Mouse (Mus musculus) heart, embryonic 13.5 days (tissue): Measurements from ENCODE around the gene Zfp467. TPM values are rescaled to one million over a fixed set of nuclear protein-coding genes. Genes with fewer than 3 reads are reported as not detected.
A peak's percentile ranks its signal among the peaks of the same experiment; 100 is the strongest.

Source experiments
- ATAC-seq: fragments of 200-750 bp; cut with Nextera tagmentation; 2 replicates; pipeline ENCODE4 v1.8.0; 2017; ENCODE audit warnings: moderate TSS enrichment; ENCODE audit not compliant: insufficient number of reproducible peaks, low FRiP score, low TSS enrichment; ENCODE audit errors: extremely low read depth
- H3K27ac ChIP-seq: fragments of 300-500 bp; sonication (generic); replicated peaks from 2 replicates; pipeline ENCODE4 v1.5.1; 2015; ENCODE audit warnings: moderate library complexity, mild to moderate bottlenecking, inconsistent platforms
- H3K27me3 ChIP-seq: fragments of 300-500 bp; sonication (generic); replicated peaks from 2 replicates; pipeline ENCODE4 v1.6.1; 2015; ENCODE audit warnings: mild to moderate bottlenecking, inconsistent platforms
- H3K36me3 ChIP-seq: fragments of 300-500 bp; sonication (generic); 2 replicates; pipeline ENCODE4 v1.6.1; 2015; ENCODE audit warnings: mild to moderate bottlenecking, inconsistent platforms
- H3K4me1 ChIP-seq: fragments of 300-500 bp; sonication (generic); 2 replicates; pipeline ENCODE4 v1.6.1; 2015; ENCODE audit warnings: inconsistent platforms
- H3K4me2 ChIP-seq: fragments of 300-500 bp; sonication (generic); 2 replicates; pipeline ENCODE4 v1.6.1; 2015; ENCODE audit warnings: inconsistent platforms, mild to moderate bottlenecking, moderate library complexity
- H3K4me3 ChIP-seq: fragments of 300-500 bp; sonication (generic); 2 replicates; pipeline ENCODE4 v1.5.1; 2015; ENCODE audit warnings: moderate library complexity, mild to moderate bottlenecking, inconsistent platforms
- H3K9ac ChIP-seq: fragments of 300-500 bp; sonication (generic); 2 replicates; pipeline ENCODE4 v1.6.1; 2015; ENCODE audit warnings: inconsistent platforms, mild to moderate bottlenecking, moderate library complexity
- H3K9me3 ChIP-seq: fragments of 300-500 bp; sonication (generic); 2 replicates; pipeline ENCODE4 v1.6.1; 2016; ENCODE audit warnings: inconsistent platforms
- WGBS: fragments of 180-500 bp; shearing (Covaris S2); methylation state at CpG from one replicate; pipeline ENCODE4 v1.1.7; 2015; ENCODE audit warnings: mixed read lengths; 5-methylcytosine and 5-hydroxymethylcytosine counted together
- polyA plus RNA-seq: library from polyadenylated mRNA; unstranded; fragments of >200 nt; fragmentation: Nextera tagmentation; extraction: Ambion mirVana; gene quantifications from 2 replicates; pipeline ENCODE4 v1.2.1, GENCODE M21; 2015

Gene Zfp467
- polyA plus RNA-seq = 16.1 and 20.8 TPM in 2 replicates

DNA sequence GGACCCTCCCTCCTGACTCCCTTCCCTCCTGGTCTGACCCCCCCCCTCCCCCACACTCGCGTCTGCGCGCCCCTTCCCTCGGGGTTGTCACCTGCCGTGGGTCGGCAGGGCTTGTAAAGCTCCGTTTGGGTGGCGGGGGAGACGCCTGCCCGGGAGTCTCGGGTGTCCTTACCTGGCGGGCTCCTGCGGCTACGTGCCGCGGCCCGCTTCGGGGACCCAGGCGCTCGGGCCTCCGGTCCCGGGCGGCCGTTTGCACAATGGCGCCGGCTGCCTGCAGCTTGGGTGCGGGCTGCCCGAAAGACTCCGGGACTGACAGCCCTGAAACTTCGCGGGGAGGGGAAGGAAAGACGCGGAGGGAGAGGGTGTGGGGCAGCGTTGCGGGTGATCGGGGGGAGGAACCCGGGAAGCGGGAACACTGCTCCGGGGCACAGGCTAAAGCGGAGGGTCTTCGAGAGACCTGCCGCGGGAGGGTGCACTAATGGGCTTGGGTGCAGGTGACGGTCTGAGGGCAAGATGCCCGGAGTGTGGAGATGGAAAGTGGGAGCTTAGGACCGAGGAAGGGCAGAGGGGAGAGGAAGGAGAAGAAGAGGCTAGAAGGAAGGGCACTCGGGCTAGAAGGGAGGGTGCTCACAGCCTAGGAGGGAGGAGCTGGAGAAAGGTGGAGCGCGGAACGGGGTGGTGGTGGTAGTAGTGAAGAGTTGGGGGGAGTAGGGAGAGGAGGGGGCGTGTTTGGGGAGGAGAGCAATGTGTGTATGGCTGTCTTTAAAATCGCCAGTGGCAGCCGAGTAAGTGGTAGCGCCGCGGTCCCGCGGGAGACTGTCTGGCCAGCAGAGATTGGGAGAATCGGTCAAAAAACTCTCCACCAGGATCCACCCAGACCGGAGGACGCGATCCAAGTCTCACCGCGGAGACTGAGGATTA lies at the start of gene Zfp467:
Gene Zfp467 (minus strand): TSS at position 645 of the 921 bp plus-strand sequence.
- ATAC-seq = no peak
- Histone ChIP-seq H3K27ac (peak within 1 kb of the TSS; percentile 94), H3K27me3 (no peaks in the 10 kb centered on the region; the same call in 1 of the 2 replicates), H3K9ac (peak within 1 kb of the TSS; percentile 95), H3K4me2 (peak within 1 kb of the TSS; percentile 92), H3K4me1 (peaks cover 40% of the 10 kb centered on the region), H3K4me3 (peak within 1 kb of the TSS; percentile 88), H3K36me3 (peaks cover 24% of the 10 kb centered on the region), H3K9me3 (no peaks in the 10 kb centered on the region)
- WGBS = 1% methylated on average over 65 of the region's 65 CpGs

GRCm38 (mm10) chr6:48493136-48493730 lies 47.6 kb upstream of the Zfp467 start:
- WGBS = 25% methylated on average over 8 of the region's 8 CpGs

GRCm38 (mm10) chr6:48491361-48491760 lies 45.7 kb upstream of the Zfp467 start:
- Histone ChIP-seq H3K4me2 (no peak overlapping the region), H3K27ac (no peak overlapping the region), H3K4me1 (peaks cover 20% of the 10 kb centered on the region), H3K4me3 (no peak overlapping the region), H3K9me3 (no peaks in the 10 kb centered on the region), H3K36me3 (no peaks in the 10 kb centered on the region), H3K27me3 (peaks cover 45% of the 10 kb centered on the region), H3K9ac (no peak overlapping the region)
- WGBS = 40% methylated on average over 9 of the region's 9 CpGs
- ATAC-seq = no peak

More at GRCm38 (mm10) chr6:48493136-48493730, 47.6 kb upstream of the Zfp467 start:
- Histone ChIP-seq H3K27ac (no peak overlapping the region), H3K36me3 (no peaks in the 10 kb centered on the region), H3K4me2 (no peak overlapping the region), H3K4me1 (peaks cover 9% of the 10 kb centered on the region), H3K9me3 (no peaks in the 10 kb centered on the region), H3K27me3 (peaks cover 45% of the 10 kb centered on the region), H3K9ac (no peak overlapping the region), H3K4me3 (no peak overlapping the region)
- no peak for ATAC-seq

GRCm38 (mm10) chr6:48489741-48490140 lies 44.1 kb upstream of the Zfp467 start:
- H3K4me3 ChIP-seq = no peak overlapping the region
- no peak overlapping the region for H3K4me2 ChIP-seq

GRCm38 (mm10) chr6:48487747-48488725 lies 42.4 kb upstream of the Zfp467 start:
- H3K27me3 ChIP-seq = peaks cover 39% of the 10 kb centered on the region
- H3K4me3 ChIP-seq = peak overlapping the region; percentile 35
- no peak for ATAC-seq
- peak overlapping the region; percentile 67 for H3K4me2 ChIP-seq
- WGBS = 8% methylated on average over 16 of the region's 25 CpGs
- H3K27ac ChIP-seq = peak overlapping the region; percentile 63
- no peaks in the 10 kb centered on the region for H3K9me3 ChIP-seq
- H3K9ac ChIP-seq = peak overlapping the region; percentile 71
- H3K36me3 ChIP-seq = no peaks in the 10 kb centered on the region
- peaks cover 20% of the 10 kb centered on the region for H3K4me1 ChIP-seq

More at GRCm38 (mm10) chr6:48489741-48490140, 44.1 kb upstream of the Zfp467 start:
- H3K36me3 ChIP-seq = no peaks in the 10 kb centered on the region
- no peaks in the 10 kb centered on the region for H3K9me3 ChIP-seq
- H3K4me1 ChIP-seq = peaks cover 20% of the 10 kb centered on the region
- H3K27ac ChIP-seq = no peak overlapping the region
- peaks cover 50% of the 10 kb centered on the region for H3K27me3 ChIP-seq
- ATAC-seq = no peak
- WGBS = 86% methylated on average over 3 of the region's 3 CpGs
- H3K9ac ChIP-seq = no peak overlapping the region

DNA sequence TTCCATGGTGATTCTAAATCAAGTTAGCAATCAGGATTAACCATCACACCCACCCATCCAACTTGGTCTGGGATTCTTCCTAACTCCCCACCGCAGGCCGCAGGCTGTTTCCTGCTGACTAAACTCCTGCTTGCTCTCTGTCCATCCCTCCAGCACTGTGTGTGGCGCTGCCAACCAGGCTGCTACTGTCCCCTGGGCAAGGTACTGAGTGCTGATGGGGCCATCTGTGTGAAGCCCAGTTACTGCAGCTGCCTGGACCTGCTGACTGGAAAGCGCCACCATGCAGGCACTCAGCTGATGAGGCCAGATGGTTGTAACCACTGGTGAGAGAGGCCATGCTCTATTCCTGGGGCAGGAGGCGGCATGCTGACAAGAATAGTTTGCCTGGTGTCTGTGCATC lies 36.9 kb upstream of the Zfp467 start:
- H3K27me3 ChIP-seq = 0 out of 2 replicates have a peak, but pooled peaks cover 5% of the 10 kb centered on the region
- ATAC-seq = no peak
- no peaks in the 10 kb centered on the region for H3K36me3 ChIP-seq
- H3K9ac ChIP-seq = no peak overlapping the region
- H3K9me3 ChIP-seq = no peaks in the 10 kb centered on the region
- H3K4me2 ChIP-seq = no peak overlapping the region
- H3K4me1 ChIP-seq = peaks cover 5% of the 10 kb centered on the region
- no peak overlapping the region for H3K4me3 ChIP-seq
- no peak overlapping the region for H3K27ac ChIP-seq
- WGBS = 68% methylated on average over 5 of the region's 5 CpGs

- Histone ChIP-seq H3K9ac (no peak overlapping the region), H3K27ac (no peak overlapping the region), H3K4me1 (peaks cover 8% of the 10 kb centered on the region), H3K4me2 (no peak overlapping the region), H3K9me3 (no peaks in the 10 kb centered on the region), H3K27me3 (no peaks in the 10 kb centered on the region), H3K4me3 (no peak overlapping the region), H3K36me3 (no peaks in the 10 kb centered on the region)
- ATAC-seq = no peak
- 82% methylated on average over 4 of the region's 4 CpGs for WGBS
Observed at GRCm38 (mm10) chr6:48478446-48478845, 32.8 kb upstream of the Zfp467 start.

- H3K36me3 ChIP-seq = no peaks in the 10 kb centered on the region
- no peak overlapping the region for H3K4me3 ChIP-seq
- H3K9me3 ChIP-seq = no peaks in the 10 kb centered on the region
- 70% methylated on average over 2 of the region's 2 CpGs for WGBS
- no peak overlapping the region for H3K9ac ChIP-seq
- no peak for ATAC-seq
- H3K4me1 ChIP-seq = peaks cover 2% of the 10 kb centered on the region
- 0 out of 2 replicates have a peak, but pooled peaks cover 6% of the 10 kb centered on the region for H3K27me3 ChIP-seq
- H3K4me2 ChIP-seq = no peak overlapping the region
- no peak overlapping the region for H3K27ac ChIP-seq
Observed at GRCm38 (mm10) chr6:48470739-48471138, 25.1 kb upstream of the Zfp467 start.

DNA sequence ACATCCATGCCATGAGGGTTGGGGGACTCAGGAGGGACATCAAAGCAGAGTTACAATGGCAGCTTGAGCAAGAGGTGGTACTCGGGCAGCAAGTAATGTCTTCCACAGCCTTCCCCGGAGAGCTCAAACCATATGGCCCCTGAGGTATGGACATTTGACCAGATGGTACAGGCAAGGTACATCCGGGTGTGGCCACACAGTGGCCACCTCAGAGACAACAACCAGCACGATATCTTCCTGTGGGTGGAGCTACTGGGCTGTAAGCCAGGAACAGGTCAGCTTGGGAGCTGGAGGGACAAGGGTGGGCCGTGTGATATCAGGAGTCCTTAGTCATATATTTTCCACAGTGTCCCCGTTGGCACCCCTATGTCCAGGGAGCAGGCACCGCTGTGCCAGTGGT lies 21.9 kb upstream of the Zfp467 start:
- peaks cover 6% of the 10 kb centered on the region; the same call in 1 of the 2 replicates for H3K27me3 ChIP-seq
- H3K36me3 ChIP-seq = no peaks in the 10 kb centered on the region
- H3K4me1 ChIP-seq = no peaks in the 10 kb centered on the region
- no peak overlapping the region for H3K4me2 ChIP-seq
- no peaks in the 10 kb centered on the region for H3K9me3 ChIP-seq
- H3K9ac ChIP-seq = no peak overlapping the region
- 60% methylated on average over 7 of the region's 7 CpGs for WGBS
- no peak overlapping the region for H3K27ac ChIP-seq
- no peak overlapping the region for H3K4me3 ChIP-seq
- ATAC-seq = no peak

GRCm38 (mm10) chr6:48466715-48467114 lies 21.1 kb upstream of the Zfp467 start:
- Histone ChIP-seq H3K4me1 (no peaks in the 10 kb centered on the region), H3K27me3 (peaks cover 6% of the 10 kb centered on the region; the same call in 1 of the 2 replicates), H3K4me2 (no peak overlapping the region), H3K27ac (no peak overlapping the region), H3K36me3 (no peaks in the 10 kb centered on the region), H3K4me3 (no peak overlapping the region), H3K9ac (no peak overlapping the region), H3K9me3 (no peaks in the 10 kb centered on the region)
- no peak for ATAC-seq
- 18% methylated on average over 6 of the region's 6 CpGs for WGBS
